In the genomic region with DNA sequence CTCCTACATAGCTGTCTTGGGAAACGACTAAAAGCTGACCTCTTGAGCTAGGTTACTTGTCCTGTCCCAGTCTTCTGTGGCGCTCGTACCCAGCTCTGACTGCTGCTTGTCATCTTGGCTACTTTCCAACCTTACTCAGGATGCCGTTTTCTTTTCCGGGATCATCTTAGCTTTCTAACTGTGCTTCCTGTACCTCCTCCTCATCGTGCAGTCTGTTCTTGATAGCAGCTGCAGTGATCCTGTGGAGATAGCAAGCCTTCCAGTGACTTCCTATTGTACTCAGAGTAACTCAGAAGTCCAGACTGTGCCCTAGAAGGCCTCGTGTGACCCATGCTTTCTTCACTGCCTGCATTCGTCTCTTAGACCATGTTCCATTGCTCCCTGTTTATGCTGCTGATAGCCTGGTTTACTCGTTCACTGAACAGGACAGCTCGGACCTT, we compare ENCODE assay signal across 10 mouse cellular contexts. TPM values are rescaled to one million over a fixed set of nuclear protein-coding genes. Genes with fewer than 3 reads are reported as not detected.
A peak's percentile ranks its signal among the peaks of the same experiment; 100 is the strongest.
DNase-seq lines count a peak whose midpoint lies in the region.
"Had no signal": no experiment of that assay in that cellular context is flagged by ENCODE, and none has a peak within 500 bp of the region (broad histone marks: within the 10 kb centered on the region; RNA-seq: fewer than 3 reads in every experiment).

No protein-coding gene starts in this region.

- H3K4me1 ChIP-seq in brown adipose tissue, adult 24 weeks (ENCODE audit: control insufficient read depth, insufficient read depth, insufficient read length, low read length) = peaks cover 9% of the 10 kb centered on the region
- no peaks in the 10 kb centered on the region for H3K4me1 ChIP-seq in hindbrain, embryonic 10.5 days (replicated peaks)

- 0 out of 2 replicates have a peak overlapping the region, but pooled peaks have one; percentile 22 for H3K27ac ChIP-seq in brown adipose tissue, adult 24 weeks (replicated peaks; ENCODE audit: low read depth, low read length)
- no peak overlapping the region for H3K27ac ChIP-seq in hindbrain, embryonic 10.5 days

- DNase-seq in heart, adult 18-20 months = peak; percentile 25 to 33
- DNase-seq in heart, postnatal 25 days (ENCODE audit: low spot score) = no peak
- DNase-seq in 3T3-L1 (ENCODE audit: low read depth, low spot score) = peak; percentile 65
- DNase-seq in kidney, postnatal 36 days = peak; percentile 21 to 42
- DNase-seq in ovary, postnatal 10 days (ENCODE audit: low spot score) = no peak
- no peak for DNase-seq in urinary bladder, postnatal 36 days (ENCODE audit: low spot score in 2 of 2)
- DNase-seq in hindbrain, embryonic 10.5 days (ENCODE audit: low spot score) = no peak

- H3K36me3 ChIP-seq in hindbrain, embryonic 10.5 days = no peaks in the 10 kb centered on the region

- 85% methylated on average over 10 of the region's 10 CpGs for WGBS in hindbrain, embryonic 10.5 days

- no peaks in the 10 kb centered on the region for H3K27me3 ChIP-seq in hindbrain, embryonic 10.5 days (ENCODE audit: insufficient read depth, poor library complexity, severe bottlenecking)

- intact Hi-C loops in heart, postnatal 25 days (cut with DNase I) = no loop called here

- H3K4me3 ChIP-seq in brown adipose tissue, adult 24 weeks (ENCODE audit: insufficient read depth, low read depth, low read length) = no peak overlapping the region
- no peak overlapping the region for H3K4me3 ChIP-seq in hindbrain, embryonic 10.5 days

- H3K9me3 ChIP-seq in hindbrain, embryonic 10.5 days = no peaks in the 10 kb centered on the region

RNA-seq across cellular contexts. Expression of a gene that starts 43.1 kb away (rescaled TPM):
- 1 to 10 TPM; 1.1 to 1.4 TPM for total RNA-seq in heart, adult 18-20 months (2021)
- total RNA-seq in heart, postnatal 25 days (2021) = under 1 TPM; 0.55 to 0.59 TPM
- not detected in 2 replicates for polyA plus RNA-seq in brown adipose tissue, adult 24 weeks (2012; ENCODE audit: insufficient read depth, insufficient read length, missing spikeins)
- not detected in 2 replicates for polyA plus RNA-seq in hindbrain, embryonic 10.5 days (2016; fragmentation: Nextera tagmentation; extraction: Ambion mirVana)
- polyA plus RNA-seq: embryonic facial prominence, embryonic 14.5 days had no signal

RNA-seq across cellular contexts. Expression of a gene that starts 43.6 kb away (rescaled TPM):
- 10 to 100 TPM; 26.5 to 31.5 TPM for total RNA-seq in heart, adult 18-20 months (2021)
- total RNA-seq in heart, postnatal 25 days (2021) = 10 to 100 TPM; 34.9 to 37.3 TPM
- 10.4 and 10.8 TPM in 2 replicates for polyA plus RNA-seq in brown adipose tissue, adult 24 weeks (2012; ENCODE audit: insufficient read depth, insufficient read length, missing spikeins)
- 8.7 and 11.2 TPM in 2 replicates for polyA plus RNA-seq in hindbrain, embryonic 10.5 days (2016; fragmentation: Nextera tagmentation; extraction: Ambion mirVana)

RNA-seq across cellular contexts. Expression of a gene that starts 47.5 kb away (rescaled TPM):
- total RNA-seq in heart, adult 18-20 months (2021) = 10 to 100 TPM; 50.8 to 66.0 TPM
- total RNA-seq in heart, postnatal 25 days (2021) = 10 to 100 TPM; 62.2 to 64.3 TPM
- polyA plus RNA-seq in brown adipose tissue, adult 24 weeks (2012; ENCODE audit: insufficient read depth, insufficient read length, missing spikeins) = 166 and 235 TPM in 2 replicates
- 178 and 208 TPM in 2 replicates for polyA plus RNA-seq in hindbrain, embryonic 10.5 days (2016; fragmentation: Nextera tagmentation; extraction: Ambion mirVana)

RNA-seq across cellular contexts. Expression of a gene that starts 50.1 kb away (rescaled TPM):
- total RNA-seq in heart, adult 18-20 months (2021) = not detected
- total RNA-seq in heart, postnatal 25 days (2021) = not detected
- not detected in 2 replicates for polyA plus RNA-seq in brown adipose tissue, adult 24 weeks (2012; ENCODE audit: insufficient read depth, insufficient read length, missing spikeins)
- polyA plus RNA-seq in hindbrain, embryonic 10.5 days (2016; fragmentation: Nextera tagmentation; extraction: Ambion mirVana) = not detected in 2 replicates
- total RNA-seq: layer of hippocampus, adult 8-10 months had no signal
- polyA plus RNA-seq: embryonic facial prominence, embryonic 14.5 days had no signal

RNA-seq across cellular contexts. Expression of a gene that starts 58.6 kb away (rescaled TPM):
- 10 to 100 TPM; 70.8 to 70.9 TPM for total RNA-seq in heart, adult 18-20 months (2021)
- 10 to 100 TPM; 60.5 to 61.0 TPM for total RNA-seq in heart, postnatal 25 days (2021)
- 122 and 128 TPM in 2 replicates for polyA plus RNA-seq in brown adipose tissue, adult 24 weeks (2012; ENCODE audit: insufficient read depth, insufficient read length, missing spikeins)
- polyA plus RNA-seq in hindbrain, embryonic 10.5 days (2016; fragmentation: Nextera tagmentation; extraction: Ambion mirVana) = 119 and 140 TPM in 2 replicates

Comparison
In these comparisons a context has a peak if more than half of its experiments do, and no peak if none do; other contexts are left out.
1. DNase-seq: peak in heart, adult 18-20 months (2 of 2), 3T3-L1 (single experiment) and kidney, postnatal 36 days (2 of 2); none in heart, postnatal 25 days (single experiment), ovary, postnatal 10 days (single experiment), urinary bladder, postnatal 36 days (0 of 2) and hindbrain, embryonic 10.5 days (single experiment).